ENCODE assay signal across 18 mouse cellular contexts in the genomic region with DNA sequence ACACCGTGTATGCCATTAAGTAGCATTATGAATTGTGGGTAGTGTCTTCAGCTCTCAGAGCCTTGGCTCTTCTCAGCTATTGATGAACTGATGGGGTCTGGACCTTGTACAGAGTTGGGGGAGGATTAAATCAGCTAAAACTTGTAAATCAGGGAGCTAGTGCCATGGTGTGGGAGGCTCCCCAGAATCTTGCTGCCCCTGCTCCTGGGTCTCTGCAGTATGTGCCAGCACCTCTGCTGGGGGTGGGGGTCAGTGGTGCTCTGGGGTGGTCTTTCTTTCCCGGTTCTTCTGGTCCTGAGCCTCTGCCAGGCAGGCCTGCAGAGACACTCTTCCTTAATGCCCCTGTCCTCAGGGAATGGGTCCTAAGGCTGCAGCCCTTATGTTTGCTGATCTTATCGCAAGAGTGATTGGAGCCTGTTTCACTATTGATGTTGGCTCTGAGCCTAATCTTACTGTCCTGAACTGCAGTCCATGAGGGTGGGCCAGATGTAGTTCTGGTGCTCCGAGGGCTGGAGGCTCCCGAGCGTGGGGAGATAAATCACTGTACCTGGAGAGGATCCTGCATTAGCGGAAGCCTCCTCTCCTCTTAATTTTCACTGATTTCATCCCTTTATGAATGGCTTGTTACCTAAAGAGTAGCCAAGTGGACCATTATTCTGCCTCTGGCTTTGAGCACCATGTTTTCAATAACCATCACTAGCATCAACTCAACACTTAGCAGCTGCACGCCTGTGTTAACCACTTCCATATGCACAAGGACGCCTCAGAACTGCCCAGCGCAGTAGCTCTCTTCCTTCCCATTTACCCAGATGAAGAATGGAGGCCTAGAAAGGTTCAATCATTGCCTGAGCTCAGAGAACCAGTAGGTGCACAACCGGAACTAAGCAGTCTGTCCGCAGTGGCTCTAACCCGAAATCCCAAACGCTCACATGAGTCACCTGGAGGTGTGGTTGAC.
A peak's percentile ranks its signal among the peaks of the same experiment; 100 is the strongest.
DNase-seq lines count a peak whose midpoint lies in the region; ATAC-seq lines count a peak whose summit lies in the region.
"Had no signal": no experiment of that assay in that cellular context is flagged by ENCODE, and none has a peak within 500 bp of the region (broad histone marks: within the 10 kb centered on the region; RNA-seq: fewer than 3 reads in every experiment).

No protein-coding gene starts in this region.

- intact Hi-C loops in gastrocnemius, postnatal 14 days (cut with DNase I; ENCODE audit: low total_unique reads) = no loop called here

- H3K9me3 ChIP-seq in kidney, embryonic 16.5 days (ENCODE audit: low read length) = no peaks in the 10 kb centered on the region
- H3K9me3 ChIP-seq: hindbrain, embryonic 15.5 days had no signal

- ATAC-seq in kidney, embryonic 16.5 days (ENCODE audit: low FRiP score, low TSS enrichment) = peak; percentile 76
- ATAC-seq: activated CD4-positive, CD25-positive, alpha-beta regulatory T cell, adult 4 months had no signal

- no peak overlapping the region for H3K4me3 ChIP-seq in kidney, embryonic 16.5 days (ENCODE audit: low read length)
- H3K4me3 ChIP-seq: hindbrain, embryonic 15.5 days; megakaryocyte, embryonic 14.5 days had no signal

- H3K4me2 ChIP-seq in kidney, embryonic 16.5 days (replicated peaks; ENCODE audit: low read depth, low read length) = no peak overlapping the region
- H3K4me2 ChIP-seq: hindbrain, embryonic 15.5 days had no signal

- peaks cover 9% of the 10 kb centered on the region for H3K4me1 ChIP-seq in kidney, embryonic 16.5 days (ENCODE audit: insufficient read depth, low read length)
- H3K4me1 ChIP-seq: hindbrain, embryonic 15.5 days; megakaryocyte, embryonic 14.5 days had no signal

- DNase-seq in embryo, embryonic 11.5 days (ENCODE audit: low read depth, low spot score) = peak; percentile 14
- DNase-seq in embryo, embryonic 9.5 days (ENCODE audit: extremely low spot score) = no peak
- no peak for DNase-seq in kidney, postnatal 25 days
- peak; percentile 13 for DNase-seq in urinary bladder, postnatal 14 days (ENCODE audit: low spot score)
- DNase-seq in urinary bladder, postnatal 10 days (ENCODE audit: low spot score) = no peak
- DNase-seq in yolk sac, embryonic 10.5 days (ENCODE audit: low spot score) = peak; percentile 11
- no peak for DNase-seq in gastrocnemius, postnatal 14 days
- DNase-seq: adrenal gland, postnatal 25 days; cerebellum, adult 8-10 months; kidney, postnatal 4 days; layer of hippocampus, postnatal 36 days; left cerebral cortex, postnatal 4 days; right cerebral cortex, postnatal 4 days had no signal

- WGBS in kidney, embryonic 16.5 days = 52% methylated on average over 14 of the region's 14 CpGs

- no peak overlapping the region for H3K27ac ChIP-seq in kidney, embryonic 16.5 days (ENCODE audit: low read length)
- H3K27ac ChIP-seq: hindbrain, embryonic 15.5 days had no signal

- H3K9ac ChIP-seq in kidney, embryonic 16.5 days (replicated peaks; ENCODE audit: low read length) = no peak overlapping the region
- H3K9ac ChIP-seq: hindbrain, embryonic 15.5 days had no signal

- no peaks in the 10 kb centered on the region for H3K36me3 ChIP-seq in kidney, embryonic 16.5 days (ENCODE audit: insufficient read depth, low read length)
- H3K36me3 ChIP-seq: hindbrain, embryonic 15.5 days had no signal

- H3K27me3 ChIP-seq in kidney, embryonic 16.5 days (ENCODE audit: insufficient read depth, low read length) = no peaks in the 10 kb centered on the region
- H3K27me3 ChIP-seq: CH12.LX; hindbrain, embryonic 15.5 days; megakaryocyte, embryonic 14.5 days had no signal

Comparison
In these comparisons a context has a peak if more than half of its experiments do, and no peak if none do; other contexts are left out.
1. DNase-seq: peak in embryo, embryonic 11.5 days (single experiment), urinary bladder, postnatal 14 days (single experiment) and yolk sac, embryonic 10.5 days (single experiment); none in embryo, embryonic 9.5 days (single experiment), kidney, postnatal 25 days (0 of 2), urinary bladder, postnatal 10 days (single experiment) and gastrocnemius, postnatal 14 days (single experiment).